Mouse (Mus musculus) E14TG2a.4 (cell line): Measurements from ENCODE around the gene Oxct2a.

ENCODE experiments used
- CTCF ChIP-seq: conservative IDR thresholded peaks from 2 replicates; pipeline ENCODE4 v1.5.1; 2014; ENCODE audit warnings: low read length
- NANOG ChIP-seq: IDR thresholded peaks from 2 replicates; pipeline ENCODE4 v1.6.1; 2014; ENCODE audit warnings: borderline replicate concordance, low read length, mixed read lengths
- POU5F1 ChIP-seq: IDR thresholded peaks from 2 replicates; pipeline ENCODE4 v1.6.1; 2014; ENCODE audit warnings: low read length, borderline replicate concordance

- TF ChIP-seq CTCF (no peak), POU5F1 (no peak), NANOG (no peak)
Measured at GRCm38 (mm10) chr4:123363555-123363954, 40.1 kb upstream of the Oxct2a start.
